In genomic region chr19:6426703-6427500, GRCm38 (mm10) we compare ENCODE assay signal across 8 mouse cellular contexts. TPM values are rescaled to one million over a fixed set of nuclear protein-coding genes. Genes with fewer than 3 reads are reported as not detected.
A peak's percentile ranks its signal among the peaks of the same experiment; 100 is the strongest.
DNase-seq lines count a peak whose midpoint lies in the region; ATAC-seq and TF ChIP-seq lines count a peak whose summit lies in the region.

No protein-coding gene starts in this region.

- peak overlapping the region; percentile 53; the same call in 1 of the 2 replicates for H3K4me2 ChIP-seq in hindbrain, postnatal 0 days (ENCODE audit: low read depth, low read length)

- no peak overlapping the region for H3K9ac ChIP-seq in hindbrain, postnatal 0 days (replicated peaks; ENCODE audit: low read length)

- intact Hi-C loops in left cerebral cortex, postnatal 36 days (cut with DNase I): no loop called here

- peak; percentile 45 for DNase-seq in adrenal gland, adult 2 months
- DNase-seq in adrenal gland, postnatal 4 days (ENCODE audit: low spot score in 2 of 2): no peak
- peak; percentile 44 for DNase-seq in 416B (ENCODE audit: low read depth)
- peak; percentile 85 for DNase-seq in embryo, embryonic 10 days (ENCODE audit: low spot score)
- DNase-seq in hindbrain, postnatal 0 days (ENCODE audit: low spot score): no peak
- DNase-seq in lung, postnatal 14 days: peak; percentile 65
- peak; percentile 58 for DNase-seq in yolk sac, embryonic 10.5 days (ENCODE audit: low spot score)
- DNase-seq in left cerebral cortex, postnatal 36 days (ENCODE audit: low spot score in 2 of 2): no peak

- H3K27me3 ChIP-seq in hindbrain, postnatal 0 days (ENCODE audit: insufficient read depth, low read length): no peaks in the 10 kb centered on the region

- H3K36me3 ChIP-seq in hindbrain, postnatal 0 days (ENCODE audit: insufficient read depth, low read length): no peaks in the 10 kb centered on the region

- WGBS in hindbrain, postnatal 0 days: 25% methylated on average over 13 of the region's 13 CpGs

- peaks cover 50% of the 10 kb centered on the region for H3K4me1 ChIP-seq in hindbrain, postnatal 0 days (ENCODE audit: insufficient read depth, low read length)

- 0 out of 2 replicates have a peak overlapping the region, but pooled peaks have one; percentile 28 for H3K4me3 ChIP-seq in hindbrain, postnatal 0 days (ENCODE audit: low read length)

- ATAC-seq in hindbrain, postnatal 0 days: no peak

- no peak for TF ChIP-seq CTCF in hindbrain, postnatal 0 days (IDR thresholded peaks at IDR 0.05; ENCODE audit: low read depth)

- no peaks in the 10 kb centered on the region for H3K9me3 ChIP-seq in hindbrain, postnatal 0 days (ENCODE audit: low read length)

- no peak overlapping the region for H3K27ac ChIP-seq in hindbrain, postnatal 0 days

RNA-seq across cellular contexts. Expression of gene Nrxn2, which starts 8.4 kb away (rescaled TPM):
- 10 to 100 TPM; 12.1 to 14.0 TPM for total RNA-seq in adrenal gland, adult 2 months (2021)
- 14.3 and 18.1 TPM in 2 replicates for polyA plus RNA-seq in adrenal gland, adult 2 months (2012; rRNA removed)
- total RNA-seq in adrenal gland, postnatal 4 days (2021): 10 to 100 TPM; 17.8 to 18.3 TPM
- total RNA-seq in hindbrain, postnatal 0 days (2014; rRNA removed): 355 and 426 TPM in 2 replicates
- 54.4 and 60.4 TPM in 2 replicates for polyA plus RNA-seq in hindbrain, postnatal 0 days (2015; fragmentation: Nextera tagmentation; extraction: Ambion mirVana)
- total RNA-seq in left cerebral cortex, postnatal 36 days (2021): 100 to 1,000 TPM; 635 to 658 TPM

RNA-seq across cellular contexts. Expression of gene Rasgrp2, which starts 27.8 kb away (rescaled TPM):
- 10 to 100 TPM; 31.4 to 37.0 TPM for total RNA-seq in adrenal gland, adult 2 months (2021)
- 79.6 and 84.5 TPM in 2 replicates for polyA plus RNA-seq in adrenal gland, adult 2 months (2012; rRNA removed)
- 10 to 100 TPM; 48.5 to 55.9 TPM for total RNA-seq in adrenal gland, postnatal 4 days (2021)
- 250 and 283 TPM in 2 replicates for total RNA-seq in hindbrain, postnatal 0 days (2014; rRNA removed)
- 230 and 252 TPM in 2 replicates for polyA plus RNA-seq in hindbrain, postnatal 0 days (2015; fragmentation: Nextera tagmentation; extraction: Ambion mirVana)
- 10 to 100 TPM; 47.5 to 72.6 TPM for total RNA-seq in left cerebral cortex, postnatal 36 days (2021)

RNA-seq across cellular contexts. Expression of gene Pygm, which starts 42.7 kb away (rescaled TPM):
- total RNA-seq in adrenal gland, adult 2 months (2021): 10 to 100 TPM; 48.3 to 94.0 TPM
- polyA plus RNA-seq in adrenal gland, adult 2 months (2012; rRNA removed): 97.8 and 115 TPM in 2 replicates
- 100 to 1,000 TPM in 1 of 2 experiments, 10 to 100 TPM in 1; 81.8 to 113 TPM for total RNA-seq in adrenal gland, postnatal 4 days (2021)
- total RNA-seq in hindbrain, postnatal 0 days (2014; rRNA removed): 11.9 and 18.3 TPM in 2 replicates
- 10.4 and 12.6 TPM in 2 replicates for polyA plus RNA-seq in hindbrain, postnatal 0 days (2015; fragmentation: Nextera tagmentation; extraction: Ambion mirVana)
- 10 to 100 TPM; 29.2 to 33.3 TPM for total RNA-seq in left cerebral cortex, postnatal 36 days (2021)

Comparison
In these comparisons a context has a peak if more than half of its experiments do, and no peak if none do; other contexts are left out.
1. DNase-seq: peak in adrenal gland, adult 2 months (single experiment), 416B (single experiment), embryo, embryonic 10 days (single experiment), lung, postnatal 14 days (single experiment) and yolk sac, embryonic 10.5 days (single experiment); none in adrenal gland, postnatal 4 days (0 of 2), hindbrain, postnatal 0 days (single experiment) and left cerebral cortex, postnatal 36 days (0 of 2).
2. RNA of gene Nrxn2, which starts 8.4 kb away (total RNA-seq): 635 to 658 TPM in left cerebral cortex, postnatal 36 days and 355 to 426 TPM in hindbrain, postnatal 0 days; 17.8 to 18.3 TPM in adrenal gland, postnatal 4 days and 12.1 to 14.0 TPM in adrenal gland, adult 2 months; every median in the first group is over 10 times any median in the second.